Mouse (Mus musculus): ENCODE results near the gene Hdgfl1. TPM values are rescaled to one million over a fixed set of nuclear protein-coding genes. Genes with fewer than 3 reads are reported as not detected.

The Hdgfl1 gene
- total RNA-seq, 1 experiment: 0.09 TPM

GRCm38 (mm10) chr13:26744068-26744467, 25.9 kb downstream of the Hdgfl1 start:
- no peak for TF ChIP-seq ZNF384 (IDR thresholded peaks at IDR 0.05; ENCODE audit: low read depth, low read length)
- no peak for TF ChIP-seq CHD2 (IDR thresholded peaks at IDR 0.05; ENCODE audit: low read depth, low read length)
- TF ChIP-seq ZC3H11A (IDR thresholded peaks at IDR 0.05; ENCODE audit: borderline replicate concordance, low read depth, low read length): no peak
- no peak for TF ChIP-seq HCFC1 (IDR thresholded peaks at IDR 0.05; ENCODE audit: borderline replicate concordance, insufficient read depth, low read length)
- TF ChIP-seq MAFK (IDR thresholded peaks at IDR 0.05; ENCODE audit: insufficient read depth, low read depth, low read length): no peak
- no peak overlapping the region for H3K27ac ChIP-seq (ENCODE audit: insufficient read depth, low read depth, low read length, poor library complexity, severe bottlenecking)
- H3K4me1 ChIP-seq (ENCODE audit: control insufficient read depth in 2 of 2, insufficient read depth in 2 of 2, low read length in 2 of 2, poor library complexity in 1 of 2): no peaks in the 10 kb centered on the region
- no peaks in the 10 kb centered on the region for H3K36me3 ChIP-seq (ENCODE audit: control insufficient read depth, insufficient read depth, low read length, poor library complexity, severe bottlenecking)
- in situ Hi-C loops (cut with MboI; ENCODE audit: low sequenced_read_pairs in 2 of 2, unreplicated experiment in 2 of 2): no loop called here
- no peak overlapping the region for H3K9ac ChIP-seq (ENCODE audit: insufficient read depth, low read depth, low read length, poor library complexity, severe bottlenecking)
- no peaks in the 10 kb centered on the region for H3K9me3 ChIP-seq (ENCODE audit: control insufficient read depth, insufficient read depth, low read depth, low read length)
- DNase-seq (ENCODE audit: low read depth, low spot score): no peak
- no peak overlapping the region for H3K4me3 ChIP-seq (ENCODE audit: insufficient read depth in 1 of 2, low read depth in 1 of 2, low read length in 2 of 2, poor library complexity in 1 of 2, severe bottlenecking in 1 of 2)

GRCm38 (mm10) chr13:26734981-26735380, 35.0 kb downstream of the Hdgfl1 start:
- no peak overlapping the region for H3K4me3 ChIP-seq (ENCODE audit: insufficient read depth in 1 of 2, low read depth in 1 of 2, low read length in 2 of 2, poor library complexity in 1 of 2, severe bottlenecking in 1 of 2)
- TF ChIP-seq ZNF384 (IDR thresholded peaks at IDR 0.05; ENCODE audit: low read depth, low read length) (no peak), MAFK (IDR thresholded peaks at IDR 0.05; ENCODE audit: insufficient read depth, low read depth, low read length) (no peak), ZC3H11A (IDR thresholded peaks at IDR 0.05; ENCODE audit: borderline replicate concordance, low read depth, low read length) (no peak), HCFC1 (IDR thresholded peaks at IDR 0.05; ENCODE audit: borderline replicate concordance, insufficient read depth, low read length) (no peak), CHD2 (IDR thresholded peaks at IDR 0.05; ENCODE audit: low read depth, low read length) (no peak)
- H3K27ac ChIP-seq (ENCODE audit: insufficient read depth, low read depth, low read length, poor library complexity, severe bottlenecking): no peak overlapping the region
- H3K9me3 ChIP-seq (ENCODE audit: control insufficient read depth, insufficient read depth, low read depth, low read length): no peaks in the 10 kb centered on the region
- no peak for DNase-seq (ENCODE audit: low read depth, low spot score)
- H3K9ac ChIP-seq (ENCODE audit: insufficient read depth, low read depth, low read length, poor library complexity, severe bottlenecking): no peak overlapping the region
- H3K4me1 ChIP-seq (ENCODE audit: control insufficient read depth in 2 of 2, insufficient read depth in 2 of 2, low read length in 2 of 2, poor library complexity in 1 of 2): no peaks in the 10 kb centered on the region
- in situ Hi-C loops (cut with MboI; ENCODE audit: low sequenced_read_pairs in 2 of 2, unreplicated experiment in 2 of 2): no loop called here
- H3K36me3 ChIP-seq (ENCODE audit: control insufficient read depth, insufficient read depth, low read length, poor library complexity, severe bottlenecking): no peaks in the 10 kb centered on the region

GRCm38 (mm10) chr13:26724250-26724649, 45.7 kb downstream of the Hdgfl1 start:
- no peak for DNase-seq (ENCODE audit: low read depth, low spot score)
- H3K9ac ChIP-seq (ENCODE audit: insufficient read depth, low read depth, low read length, poor library complexity, severe bottlenecking): no peak overlapping the region
- H3K36me3 ChIP-seq (ENCODE audit: control insufficient read depth, insufficient read depth, low read length, poor library complexity, severe bottlenecking): no peaks in the 10 kb centered on the region
- in situ Hi-C loops (cut with MboI; ENCODE audit: low sequenced_read_pairs in 2 of 2, unreplicated experiment in 2 of 2): no loop called here
- H3K9me3 ChIP-seq (ENCODE audit: control insufficient read depth, insufficient read depth, low read depth, low read length): no peaks in the 10 kb centered on the region
- TF ChIP-seq ZC3H11A (IDR thresholded peaks at IDR 0.05; ENCODE audit: borderline replicate concordance, low read depth, low read length): no peak
- no peak for TF ChIP-seq ZNF384 (IDR thresholded peaks at IDR 0.05; ENCODE audit: low read depth, low read length)
- no peak for TF ChIP-seq CHD2 (IDR thresholded peaks at IDR 0.05; ENCODE audit: low read depth, low read length)
- H3K4me1 ChIP-seq (ENCODE audit: control insufficient read depth in 2 of 2, insufficient read depth in 2 of 2, low read length in 2 of 2, poor library complexity in 1 of 2): no peaks in the 10 kb centered on the region
- H3K27ac ChIP-seq (ENCODE audit: insufficient read depth, low read depth, low read length, poor library complexity, severe bottlenecking): no peak overlapping the region
- no peak overlapping the region for H3K4me3 ChIP-seq (ENCODE audit: insufficient read depth in 1 of 2, low read depth in 1 of 2, low read length in 2 of 2, poor library complexity in 1 of 2, severe bottlenecking in 1 of 2)

GRCm38 (mm10) chr13:26721333-26721732, 48.6 kb downstream of the Hdgfl1 start:
- Histone ChIP-seq H3K36me3 (ENCODE audit: control insufficient read depth, insufficient read depth, low read length, poor library complexity, severe bottlenecking) (no peaks in the 10 kb centered on the region), H3K4me1 (ENCODE audit: control insufficient read depth in 2 of 2, insufficient read depth in 2 of 2, low read length in 2 of 2, poor library complexity in 1 of 2) (no peaks in the 10 kb centered on the region), H3K9me3 (ENCODE audit: control insufficient read depth, insufficient read depth, low read depth, low read length) (no peaks in the 10 kb centered on the region), H3K27ac (ENCODE audit: insufficient read depth, low read depth, low read length, poor library complexity, severe bottlenecking) (no peak overlapping the region), H3K9ac (ENCODE audit: insufficient read depth, low read depth, low read length, poor library complexity, severe bottlenecking) (no peak overlapping the region), H3K4me3 (ENCODE audit: insufficient read depth in 1 of 2, low read depth in 1 of 2, low read length in 2 of 2, poor library complexity in 1 of 2, severe bottlenecking in 1 of 2) (no peak overlapping the region)
- no peak for DNase-seq (ENCODE audit: low read depth, low spot score)
- in situ Hi-C loops (cut with MboI; ENCODE audit: low sequenced_read_pairs in 2 of 2, unreplicated experiment in 2 of 2): no loop called here
- TF ChIP-seq ZNF384 (IDR thresholded peaks at IDR 0.05; ENCODE audit: low read depth, low read length) (no peak), ZC3H11A (IDR thresholded peaks at IDR 0.05; ENCODE audit: borderline replicate concordance, low read depth, low read length) (no peak), MAFK (IDR thresholded peaks at IDR 0.05; ENCODE audit: insufficient read depth, low read depth, low read length) (no peak), HCFC1 (IDR thresholded peaks at IDR 0.05; ENCODE audit: borderline replicate concordance, insufficient read depth, low read length) (no peak), CHD2 (IDR thresholded peaks at IDR 0.05; ENCODE audit: low read depth, low read length) (no peak)

GRCm38 (mm10) chr13:26720917-26721316, 49.0 kb downstream of the Hdgfl1 start:
- no peaks in the 10 kb centered on the region for H3K9me3 ChIP-seq (ENCODE audit: control insufficient read depth, insufficient read depth, low read depth, low read length)
- no peak overlapping the region for H3K9ac ChIP-seq (ENCODE audit: insufficient read depth, low read depth, low read length, poor library complexity, severe bottlenecking)
- in situ Hi-C loops (cut with MboI; ENCODE audit: low sequenced_read_pairs in 2 of 2, unreplicated experiment in 2 of 2): no loop called here
- no peaks in the 10 kb centered on the region for H3K4me1 ChIP-seq (ENCODE audit: control insufficient read depth in 2 of 2, insufficient read depth in 2 of 2, low read length in 2 of 2, poor library complexity in 1 of 2)
- no peak overlapping the region for H3K4me3 ChIP-seq (ENCODE audit: insufficient read depth in 1 of 2, low read depth in 1 of 2, low read length in 2 of 2, poor library complexity in 1 of 2, severe bottlenecking in 1 of 2)
- no peaks in the 10 kb centered on the region for H3K36me3 ChIP-seq (ENCODE audit: control insufficient read depth, insufficient read depth, low read length, poor library complexity, severe bottlenecking)
- no peak overlapping the region for H3K27ac ChIP-seq (ENCODE audit: insufficient read depth, low read depth, low read length, poor library complexity, severe bottlenecking)
- no peak for TF ChIP-seq CHD2 (IDR thresholded peaks at IDR 0.05; ENCODE audit: low read depth, low read length)
- DNase-seq (ENCODE audit: low read depth, low spot score): no peak

Measured in ES-E14 (cell line).